Mouse (Mus musculus): ENCODE results near the gene Dennd1a.

GRCm38 (mm10) chr2:37942906-37943305 lies 344.3 kb downstream of the Dennd1a start:
- TF ChIP-seq CTCF (IDR thresholded peaks at IDR 0.05; ENCODE audit: control insufficient read depth, insufficient read depth, insufficient replicate concordance, low read depth, low read length) (no peak), POLR2A (IDR thresholded peaks at IDR 0.05; ENCODE audit: control insufficient read depth, low read depth, low read length) (no peak)
